Mouse (Mus musculus): ENCODE measurements around the gene Ugt1a8.

Gene Ugt1a8

DNA sequence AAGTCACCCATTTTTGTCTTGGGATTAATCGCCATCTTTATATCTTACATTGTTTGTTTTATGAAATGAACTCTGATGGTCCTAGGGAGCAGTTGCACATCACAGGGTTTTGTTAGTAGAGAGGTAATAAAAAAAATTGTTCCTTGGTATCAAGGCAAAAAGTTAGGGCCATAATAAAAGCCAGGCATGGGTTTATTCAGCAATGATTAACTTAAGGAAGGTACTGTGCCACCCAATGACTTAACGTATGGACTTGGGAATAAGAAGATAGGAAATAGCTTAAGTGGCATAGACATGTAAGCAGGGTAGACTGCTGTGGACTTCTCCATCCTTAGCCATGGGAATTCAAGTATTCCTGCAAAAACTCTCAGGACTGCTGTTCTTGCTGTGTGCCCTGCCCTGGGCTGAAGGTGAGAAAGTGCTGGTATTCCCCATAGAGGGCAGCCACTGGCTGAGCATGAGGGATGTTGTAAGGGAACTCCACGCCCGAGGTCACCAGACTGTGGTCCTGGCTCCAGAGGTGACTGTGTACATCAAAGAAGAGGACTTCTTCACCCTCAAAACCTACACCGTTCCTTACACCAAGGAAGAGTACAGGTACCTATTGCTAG is 98.8 kb downstream of the Ugt1a8 start:
- no peak for DNase-seq (ENCODE audit: low spot score)

DNA sequence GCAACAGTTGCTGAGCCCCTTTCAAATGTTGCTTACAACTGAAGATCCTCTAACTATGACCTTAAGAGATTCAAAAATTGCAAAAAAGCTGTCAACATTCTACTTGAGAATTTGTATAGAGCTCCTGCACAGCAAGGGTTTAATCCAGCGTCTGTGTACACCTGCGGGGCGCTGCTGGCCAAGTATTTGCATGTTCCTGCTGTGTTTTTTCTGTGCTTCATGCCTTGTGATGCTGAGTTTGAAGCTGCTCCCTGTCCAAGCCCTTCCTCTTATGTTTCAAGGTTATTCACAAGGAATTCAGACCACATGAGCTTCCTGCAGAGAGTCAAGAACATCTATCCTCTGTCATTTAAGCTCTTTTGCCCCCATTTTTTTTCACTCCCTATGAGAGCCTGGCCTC is 104.5 kb downstream of the Ugt1a8 start:
- no peak for DNase-seq (ENCODE audit: low spot score)

DNA sequence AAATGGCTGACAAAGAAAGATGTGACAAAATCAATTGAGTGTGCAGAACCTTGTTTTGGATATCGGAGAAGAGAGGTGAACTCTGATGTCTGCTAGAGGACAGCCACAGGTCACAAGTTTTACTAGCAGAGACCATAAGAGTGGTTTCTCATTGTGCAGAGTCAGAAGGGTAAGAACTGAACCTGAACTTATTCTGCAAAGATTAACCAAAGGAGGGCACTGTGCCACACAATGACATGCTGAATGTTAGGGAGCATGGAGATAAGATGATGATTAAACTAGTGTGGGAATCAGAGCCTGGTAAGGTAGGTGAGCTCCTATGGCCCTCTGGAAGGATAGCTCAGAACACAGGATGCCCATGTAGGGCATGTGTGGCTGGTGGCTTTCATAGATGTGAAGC is 108.1 kb downstream of the Ugt1a8 start:
- DNase-seq (ENCODE audit: low spot score): no peak

DNA sequence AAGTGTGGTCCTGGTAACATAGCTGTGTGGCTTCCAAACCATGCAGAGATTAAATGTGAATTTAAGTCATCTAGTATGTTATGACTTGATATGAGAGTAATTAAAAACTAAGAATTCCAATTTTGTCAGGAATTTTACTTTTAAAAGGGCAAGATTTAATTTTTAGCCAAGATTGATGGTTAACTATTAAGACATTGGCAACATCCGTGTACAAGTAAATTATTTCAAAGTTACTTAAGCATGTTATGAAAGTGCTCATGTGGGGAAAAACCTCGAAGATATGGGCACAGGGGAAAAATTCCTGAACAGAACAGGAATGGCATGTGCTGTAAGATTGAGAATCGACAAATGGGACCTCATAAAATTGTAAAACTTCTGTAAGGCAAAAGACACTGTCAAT is 109.8 kb downstream of the Ugt1a8 start:
- DNase-seq (ENCODE audit: low spot score): no peak

DNA sequence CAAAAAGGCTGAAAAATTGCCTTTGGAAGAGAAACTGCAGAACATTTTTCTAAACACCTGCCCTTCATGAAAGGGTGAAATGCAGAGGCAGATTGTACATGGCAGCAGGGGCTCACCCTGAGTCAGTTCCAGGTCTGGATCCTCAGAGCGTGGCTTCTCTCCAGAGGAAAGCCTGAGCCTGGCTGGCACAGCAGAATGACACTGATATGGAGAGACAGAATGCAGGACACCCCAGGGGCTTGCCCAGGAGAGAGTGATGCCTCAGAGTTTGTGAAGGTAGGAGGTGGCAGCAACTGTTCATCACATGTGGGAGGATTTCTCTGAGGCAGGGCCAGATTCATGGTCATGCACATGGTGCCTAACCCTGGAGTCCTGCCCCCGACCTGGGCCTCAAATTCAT is 112.4 kb downstream of the Ugt1a8 start:
- no peak for DNase-seq (ENCODE audit: low spot score)

DNA sequence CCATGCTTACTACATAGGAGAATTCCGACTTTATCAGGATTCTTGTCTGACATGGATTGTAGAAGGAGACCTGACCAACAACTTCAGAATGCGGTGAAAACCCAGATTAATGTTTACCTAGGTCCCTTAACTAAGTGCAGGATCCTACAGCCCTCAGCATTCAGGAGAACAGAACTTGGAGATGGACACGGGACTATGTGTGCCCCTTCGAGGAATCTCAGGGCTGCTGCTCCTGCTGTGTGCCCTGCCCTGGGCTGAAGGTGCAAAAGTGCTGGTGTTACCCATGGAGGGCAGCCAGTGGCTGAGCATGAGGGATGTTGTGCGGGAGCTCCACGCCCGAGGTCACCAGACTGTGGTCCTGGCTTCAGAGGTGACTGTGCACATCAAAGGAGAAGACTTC is 112.8 kb downstream of the Ugt1a8 start, which contains the start of gene Ugt1a2:
Gene Ugt1a2, plus strand, starts transcription at position 146 of the 400 bp plus-strand sequence.
- DNase-seq (ENCODE audit: low spot score): no peak

DNA sequence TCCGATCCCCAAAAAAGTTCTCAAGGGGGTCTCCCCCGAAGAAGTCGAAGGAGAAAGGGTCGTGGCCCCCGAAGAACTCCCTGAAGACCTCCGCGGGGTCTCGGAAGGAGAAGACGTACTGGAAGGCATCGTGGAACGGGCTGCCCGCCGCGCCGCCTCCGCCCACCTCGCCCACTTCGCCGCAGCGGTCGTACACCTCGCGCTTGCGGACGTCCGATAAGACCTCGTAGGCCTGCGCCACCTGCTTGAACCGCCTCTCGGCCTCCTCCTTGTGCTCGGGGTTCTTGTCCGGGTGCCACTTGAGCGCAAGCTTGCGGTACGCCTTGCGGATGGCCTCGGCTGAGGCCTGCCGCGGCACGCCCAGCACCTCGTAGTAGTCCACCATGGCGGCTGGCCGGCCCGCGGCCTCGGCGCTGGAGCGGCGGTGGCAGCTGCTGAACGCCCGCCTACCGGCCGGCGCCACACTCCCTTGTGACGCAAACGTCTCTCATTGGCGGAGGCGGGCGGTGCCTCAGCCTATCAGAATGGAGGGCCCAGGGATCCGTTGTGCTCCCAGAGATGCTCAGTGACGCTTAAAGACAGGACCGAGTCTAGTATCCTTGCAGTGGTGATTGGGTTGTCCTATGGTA is 117.8 kb downstream of the Ugt1a8 start, which contains the start of gene Dnajb3:
Gene Dnajb3, minus strand, starts transcription at position 489 of the 629 bp plus-strand sequence.
- DNase-seq (ENCODE audit: low spot score): no peak

DNA sequence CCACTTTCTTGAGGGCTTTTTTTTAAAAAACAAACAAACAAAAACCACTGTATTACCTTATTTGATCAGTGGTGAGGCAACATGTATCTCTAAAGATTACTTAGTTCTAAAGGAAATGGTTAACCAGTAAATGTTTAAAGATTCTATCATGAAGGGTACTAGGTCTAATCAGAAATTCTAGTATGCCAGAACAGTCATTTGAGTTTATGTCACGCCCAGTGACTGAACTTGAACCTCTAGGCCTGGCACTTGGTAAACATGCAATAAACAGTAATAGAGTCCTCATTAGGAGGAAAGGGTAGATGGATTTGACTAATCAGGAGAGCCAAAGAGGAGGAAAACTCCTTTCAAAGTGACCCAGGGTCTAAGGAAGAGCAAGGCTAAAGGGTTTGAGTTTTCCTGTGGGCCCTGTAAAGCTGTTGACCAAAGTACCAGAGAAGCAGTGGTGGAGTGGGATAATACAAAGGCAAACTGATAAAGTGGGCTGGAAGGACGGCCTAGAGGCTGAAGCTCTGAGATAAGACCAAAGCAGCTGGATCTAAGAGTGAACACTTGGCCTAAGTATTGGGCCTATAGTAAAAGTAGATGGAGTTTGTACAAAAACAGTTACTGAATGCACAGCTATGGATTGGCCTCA is 119.3 kb downstream of the Ugt1a8 start:
- DNase-seq (ENCODE audit: low spot score): no peak

DNA sequence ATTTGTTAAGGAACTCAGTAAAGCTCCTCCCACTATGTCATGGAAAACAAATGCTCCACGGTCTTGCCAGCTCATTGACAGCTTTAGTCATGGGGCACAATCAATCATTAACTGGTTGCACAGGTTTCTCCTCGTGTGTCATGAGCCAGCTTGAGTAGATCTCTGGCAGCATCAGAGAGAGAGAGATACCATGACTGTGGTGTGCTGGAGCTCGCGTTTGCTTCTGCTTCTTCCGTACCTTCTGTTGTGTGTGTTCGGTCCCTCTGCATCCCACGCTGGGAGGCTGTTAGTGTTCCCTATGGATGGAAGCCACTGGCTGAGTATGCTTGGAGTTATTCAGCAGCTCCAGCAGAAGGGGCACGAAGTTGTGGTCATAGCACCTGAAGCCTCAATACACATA is 124.2 kb downstream of the Ugt1a8 start, which contains the start of gene Ugt1a1:
Gene Ugt1a1, plus strand, starts transcription at position 148 of the 400 bp plus-strand sequence.
- peak; percentile 14 for DNase-seq (ENCODE audit: low spot score)

DNA sequence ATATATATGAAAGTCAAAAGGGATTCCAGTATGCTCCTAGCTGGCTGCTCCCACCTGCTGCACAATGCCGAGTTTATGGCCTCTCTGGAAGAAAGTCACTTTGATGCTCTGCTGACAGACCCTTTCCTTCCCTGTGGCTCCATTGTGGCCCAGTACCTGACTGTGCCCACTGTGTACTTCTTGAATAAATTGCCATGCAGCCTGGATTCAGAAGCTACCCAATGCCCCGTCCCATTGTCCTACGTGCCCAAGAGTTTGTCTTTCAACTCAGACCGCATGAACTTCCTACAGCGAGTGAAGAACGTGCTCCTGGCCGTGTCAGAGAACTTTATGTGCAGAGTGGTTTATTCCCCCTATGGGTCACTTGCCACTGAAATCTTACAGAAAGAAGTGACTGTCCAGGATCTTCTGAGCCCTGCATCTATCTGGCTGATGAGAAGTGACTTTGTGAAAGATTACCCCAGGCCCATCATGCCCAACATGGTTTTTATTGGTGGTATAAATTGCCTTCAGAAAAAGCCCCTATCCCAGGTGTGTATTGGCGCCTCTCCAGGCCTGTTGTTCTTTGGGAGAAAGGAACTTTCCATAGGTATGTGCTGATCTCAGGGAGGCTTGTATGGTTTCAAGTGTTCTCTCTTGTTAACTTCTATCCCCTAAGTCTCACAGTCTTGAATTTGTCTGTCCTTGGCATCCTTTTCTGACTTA is 124.9 kb downstream of the Ugt1a8 start:
- DNase-seq (ENCODE audit: low spot score): peak; percentile 13

DNA sequence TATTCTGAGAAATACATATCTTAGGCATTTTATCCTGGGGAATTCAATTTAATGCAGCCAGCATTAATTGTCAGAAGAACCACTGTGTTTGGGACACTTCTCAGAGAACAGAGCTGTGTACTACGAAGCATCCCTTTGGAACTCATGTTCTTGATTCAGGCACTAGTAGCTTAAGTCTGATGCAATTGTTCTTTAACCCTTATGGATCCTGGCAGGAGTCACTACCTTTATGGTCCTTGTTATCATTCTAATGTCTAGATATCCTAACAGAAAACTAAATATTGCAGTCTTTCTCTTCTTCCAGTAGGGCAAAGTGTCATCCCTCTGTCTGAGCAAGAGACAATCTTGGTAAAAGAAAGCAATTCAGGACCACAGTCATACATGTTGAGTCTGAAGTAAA is 125.4 kb downstream of the Ugt1a8 start:
- no peak for DNase-seq (ENCODE audit: low spot score)

DNA sequence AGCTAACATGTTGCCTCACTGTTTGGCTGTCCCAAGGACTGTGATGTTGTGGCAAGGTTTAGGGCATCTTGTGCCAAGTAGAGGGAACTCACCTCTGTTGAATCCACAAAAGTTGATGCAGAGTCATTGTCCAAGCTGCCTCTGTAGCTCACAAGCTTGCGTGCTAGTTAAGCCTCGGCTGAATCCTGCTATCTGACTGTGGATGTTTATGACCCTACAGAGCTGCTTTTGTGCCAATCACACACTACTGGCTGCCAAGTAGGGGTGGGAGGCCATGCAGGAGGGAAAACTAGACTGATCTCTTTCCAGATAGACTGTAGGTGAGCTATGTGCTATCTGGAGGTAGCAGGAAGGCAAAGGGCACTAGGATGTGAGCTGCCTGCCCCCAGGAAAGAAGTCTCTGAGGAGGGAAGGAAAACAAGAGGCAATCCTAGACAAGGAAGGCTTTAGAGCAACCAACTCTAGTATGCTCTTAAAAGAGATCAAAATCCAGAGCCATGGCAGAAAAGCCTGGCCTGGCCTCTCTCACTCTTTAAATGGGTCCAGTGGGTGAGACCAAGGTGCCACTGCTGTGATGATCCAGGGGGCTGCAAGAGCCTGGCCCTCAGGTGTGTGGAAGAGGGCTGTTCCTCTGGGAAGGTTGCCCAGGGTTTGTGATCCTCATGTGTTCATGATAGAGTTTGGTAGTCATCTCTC is 126.3 kb downstream of the Ugt1a8 start:
- DNase-seq (ENCODE audit: low spot score): peak; percentile 24

DNA sequence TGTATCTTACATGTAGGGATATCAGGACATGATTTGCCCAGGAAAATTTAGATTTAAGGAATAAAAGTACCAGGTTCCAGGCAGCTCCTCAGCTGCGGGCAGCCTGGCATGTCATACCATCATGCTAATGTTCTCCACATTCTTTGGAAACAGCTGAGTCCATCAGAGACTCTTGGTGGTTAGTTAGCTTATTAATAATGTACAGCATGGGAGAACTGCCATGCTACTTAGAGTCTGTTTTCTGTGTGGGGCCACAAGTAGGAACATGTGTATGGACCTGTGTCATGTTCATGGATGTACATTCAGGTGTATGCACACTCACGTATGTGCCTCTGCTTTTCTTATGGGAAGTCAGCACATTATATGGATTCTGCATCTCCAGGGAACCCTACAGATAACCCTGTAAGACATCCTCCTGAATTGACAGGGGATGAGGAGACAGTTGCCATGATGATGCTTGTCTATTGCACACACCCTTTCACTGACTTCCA is 126.9 kb downstream of the Ugt1a8 start:
- DNase-seq (ENCODE audit: low spot score): no peak

DNA sequence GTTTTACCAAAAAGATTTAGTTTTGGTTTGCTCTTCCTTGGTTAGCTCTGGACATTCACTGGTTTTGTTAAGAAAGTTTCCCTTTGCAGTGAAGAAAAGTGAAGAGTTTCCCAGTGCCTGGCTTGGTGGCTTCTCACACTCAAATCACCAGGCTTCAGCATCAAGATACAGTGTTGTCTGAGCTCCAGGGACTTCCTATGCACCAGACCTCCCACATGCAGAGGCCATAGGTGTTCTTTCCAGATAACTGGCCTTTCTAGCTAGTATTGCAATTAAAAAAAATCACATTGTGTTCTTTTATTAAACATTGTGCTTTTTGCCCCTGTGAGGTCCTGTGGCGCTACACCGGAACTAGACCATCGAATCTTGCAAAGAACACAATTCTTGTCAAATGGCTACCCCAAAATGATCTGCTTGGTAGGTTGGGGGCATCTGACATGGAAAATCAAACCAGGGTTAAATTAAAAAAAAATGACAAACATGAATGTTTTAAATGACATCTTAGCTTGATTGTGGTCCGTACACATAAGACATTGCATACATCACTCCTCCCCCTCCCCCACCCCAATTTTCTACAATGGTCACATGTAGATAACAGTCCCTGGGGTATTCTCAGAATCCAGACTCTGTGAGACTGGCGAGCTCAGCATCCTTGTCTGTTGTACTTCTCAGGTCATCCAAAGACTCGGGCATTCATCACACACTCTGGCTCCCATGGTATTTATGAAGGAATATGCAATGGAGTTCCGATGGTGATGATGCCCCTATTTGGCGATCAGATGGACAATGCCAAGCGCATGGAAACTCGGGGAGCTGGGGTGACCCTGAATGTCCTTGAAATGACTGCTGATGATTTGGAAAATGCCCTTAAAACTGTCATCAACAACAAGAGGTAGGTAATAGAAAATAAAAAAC is 128.1 kb downstream of the Ugt1a8 start:
- peak; percentile 23 for DNase-seq (ENCODE audit: low spot score)

DNA sequence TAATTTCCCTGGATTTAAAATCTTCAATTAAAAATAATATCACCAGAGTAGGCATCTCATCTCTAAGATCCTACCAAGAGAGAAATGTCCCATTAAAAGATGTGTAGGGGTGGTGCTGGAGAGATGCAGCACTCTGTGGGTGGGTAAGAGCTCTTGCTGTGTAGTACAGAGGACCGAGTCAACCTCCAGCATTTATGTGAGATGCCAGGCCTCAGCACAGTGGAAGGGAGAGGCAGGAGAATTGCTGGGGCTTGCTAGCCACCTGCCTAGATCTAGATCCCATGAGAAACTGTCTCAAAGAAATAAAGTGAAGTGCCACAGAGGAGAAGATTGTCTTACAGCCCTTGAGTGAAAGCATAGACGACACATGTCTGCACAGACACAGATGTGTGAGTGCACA is 128.9 kb downstream of the Ugt1a8 start:
- DNase-seq (ENCODE audit: low spot score): peak; percentile 21

DNA sequence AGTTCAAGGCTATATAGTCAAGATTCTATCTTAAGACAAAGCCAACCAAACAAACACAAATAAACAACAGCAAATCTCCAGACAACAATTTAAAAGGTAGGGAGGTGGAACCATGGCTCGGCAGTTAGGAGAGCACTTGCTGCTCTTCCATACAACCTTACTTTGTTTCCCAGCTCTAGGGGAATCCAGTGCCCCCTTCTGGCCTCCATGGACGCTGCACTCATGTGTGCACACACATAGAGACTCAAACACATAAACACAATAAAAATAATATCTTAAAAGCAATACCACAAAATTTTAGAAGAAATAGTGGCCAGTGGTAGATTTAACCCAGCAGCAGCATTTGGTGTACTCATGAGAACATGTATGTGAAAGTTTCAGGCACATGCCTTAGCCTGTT is 129.5 kb downstream of the Ugt1a8 start:
- DNase-seq (ENCODE audit: low spot score): peak; percentile 14

DNA sequence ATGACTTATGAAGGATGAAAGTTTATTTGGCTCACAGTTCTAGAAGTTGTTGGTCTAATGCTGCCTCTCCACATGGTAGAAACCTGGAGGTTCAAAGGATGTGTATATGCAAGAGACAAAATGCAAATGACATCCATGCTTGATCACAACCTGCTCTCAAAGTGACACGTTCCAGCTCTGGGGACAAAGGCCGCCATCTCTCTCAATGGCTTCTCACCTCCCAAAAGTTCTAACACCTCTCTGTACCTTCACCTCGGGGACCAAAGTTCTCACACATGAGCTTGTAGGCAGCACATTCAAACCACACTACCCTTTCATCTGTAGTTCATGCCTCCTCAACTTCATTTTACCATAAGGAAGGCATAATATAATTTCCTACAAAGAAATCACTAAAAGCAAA is 130.0 kb downstream of the Ugt1a8 start:
- DNase-seq (ENCODE audit: low spot score): peak; percentile 12

DNA sequence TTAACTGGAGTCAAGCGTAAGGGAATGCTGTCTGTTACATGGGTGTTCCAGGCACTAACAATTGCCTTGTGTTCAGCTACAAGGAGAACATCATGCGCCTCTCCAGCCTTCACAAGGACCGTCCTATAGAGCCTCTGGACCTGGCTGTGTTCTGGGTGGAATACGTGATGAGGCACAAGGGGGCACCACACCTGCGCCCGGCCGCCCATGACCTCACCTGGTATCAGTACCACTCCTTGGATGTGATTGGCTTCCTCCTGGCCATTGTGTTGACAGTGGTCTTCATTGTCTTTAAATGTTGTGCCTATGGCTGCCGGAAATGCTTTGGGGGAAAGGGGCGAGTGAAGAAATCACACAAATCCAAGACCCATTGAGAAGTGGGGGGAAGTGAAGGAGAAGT is 130.4 kb downstream of the Ugt1a8 start:
- peak; percentile 18 for DNase-seq (ENCODE audit: low spot score)

DNA sequence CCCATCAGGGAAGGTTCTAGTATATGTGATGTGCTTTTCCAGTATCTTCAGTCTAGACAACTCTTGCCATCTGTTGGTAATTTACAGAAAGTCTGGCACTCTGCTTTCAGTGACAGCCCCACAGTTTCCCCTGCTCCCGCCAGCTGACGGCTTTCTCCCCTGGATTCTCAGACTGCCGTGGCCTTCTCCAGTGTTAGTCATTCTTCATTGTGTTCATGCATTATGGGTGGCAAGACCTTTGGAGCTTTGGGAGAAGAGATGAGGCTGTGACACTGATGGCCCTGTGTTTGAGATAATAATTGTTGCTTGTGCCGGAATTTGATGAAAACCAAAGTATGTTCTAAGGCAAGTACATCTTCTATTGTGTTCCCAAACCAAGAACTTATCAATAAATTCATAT is 131.0 kb downstream of the Ugt1a8 start:
- peak; percentile 12 for DNase-seq (ENCODE audit: low spot score)

DNA sequence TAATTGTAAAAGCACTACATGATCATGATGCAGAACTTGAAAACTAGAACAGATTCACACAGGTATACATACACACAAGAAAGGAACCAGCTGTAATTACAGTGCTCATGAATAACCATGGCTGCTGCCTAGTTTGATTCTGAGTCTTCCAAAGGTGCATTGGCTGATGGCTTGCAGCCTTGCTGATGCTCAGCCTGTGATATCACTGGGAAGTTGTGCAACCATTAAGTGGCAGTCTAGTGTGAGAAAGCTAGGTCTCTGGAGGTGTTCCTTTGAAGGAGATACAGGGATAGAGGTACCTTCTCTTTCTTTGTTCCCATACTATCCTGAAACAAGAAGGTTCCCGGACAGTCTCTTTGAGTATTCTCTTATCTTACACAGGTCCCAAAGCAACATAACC is 131.4 kb downstream of the Ugt1a8 start:
- DNase-seq (ENCODE audit: low spot score): peak; percentile 11

DNA sequence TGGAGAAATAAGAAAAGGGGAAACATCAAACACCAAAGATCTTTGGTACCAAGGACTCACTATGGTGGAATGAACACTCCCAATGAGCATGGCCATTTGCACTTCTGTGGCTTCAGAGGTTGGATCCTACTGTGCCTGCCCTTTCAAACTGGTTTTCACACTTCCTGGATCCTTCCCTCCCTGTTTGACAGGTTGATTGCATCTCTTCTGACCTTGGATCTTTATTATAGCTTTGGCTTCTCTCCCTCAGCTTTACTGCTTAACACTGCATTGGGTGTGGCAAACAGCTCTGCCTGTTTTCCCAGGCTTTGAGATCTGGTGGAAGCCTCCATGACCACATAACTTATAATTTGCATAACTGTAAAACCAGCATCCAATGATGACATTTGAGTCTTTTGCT is 132.7 kb downstream of the Ugt1a8 start:
- peak; percentile 32 for DNase-seq (ENCODE audit: low spot score)
